Mouse (Mus musculus) adrenal gland, adult 2 months (tissue): ENCODE measurements around the gene Mthfd2l. TPM values are rescaled to one million over a fixed set of nuclear protein-coding genes. Genes with fewer than 3 reads are reported as not detected.

Source experiments
- DNase-seq: peaks from one replicate; pipeline ENCODE4 v3.0.0; 2021
- polyA plus RNA-seq: library from polyadenylated mRNA; depleted of rRNA; stranded (reverse); fragments of >200 nt; gene quantifications from 2 replicates; pipeline ENCODE4 v1.2.3, GENCODE M21; 2012; rRNA removed
- total RNA-seq, 2 experiments: library from RNA; stranded (reverse); gene quantifications; 2 replicates each; pipeline ENCODE4 v1.2.3; 2021

Mthfd2l gene
- total and polyA plus RNA-seq, 3 experiments: 14.2 to 29.0 (median 20.4) TPM

DNA sequence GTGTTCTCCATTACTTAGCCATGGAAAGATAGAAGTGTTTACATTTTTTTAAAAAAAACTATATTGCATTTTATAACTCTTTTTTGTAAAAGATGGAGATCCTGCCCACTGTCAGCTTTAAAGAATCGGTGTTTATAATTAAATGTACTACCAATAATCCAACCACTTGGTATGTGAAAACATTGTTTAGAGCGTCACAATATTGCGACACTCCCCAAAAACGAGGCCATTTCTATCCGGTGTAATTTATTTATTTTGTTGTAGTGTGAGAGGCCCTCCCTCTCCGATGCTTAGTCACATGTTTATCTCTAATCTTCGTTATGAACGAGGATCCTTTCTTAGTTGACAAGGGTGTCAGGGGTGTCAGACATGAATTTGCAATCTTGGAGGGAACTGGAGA lies 117.5 kb downstream of the Mthfd2l start:
- DNase-seq: no peak

Other genes starting within 250 kb of the Mthfd2l start
- gene Cxcl5, start 171.8 kb upstream of the Mthfd2l start, total RNA-seq: not detected
- gene Cxcl5, start 171.8 kb upstream of the Mthfd2l start, polyA plus RNA-seq: 0.07 TPM in 1 of 2 replicates, not detected in the other
- 1 to 10 TPM; 2.2 to 3.2 TPM for gene Ppbp, start 162.6 kb upstream of the Mthfd2l start, total RNA-seq
- 0.39 and 0.94 TPM in 2 replicates for gene Ppbp, start 162.6 kb upstream of the Mthfd2l start, polyA plus RNA-seq
- gene Pf4, start 158.7 kb upstream of the Mthfd2l start, total RNA-seq: 10 to 100 TPM in 1 of 2 experiments, 1 to 10 TPM in 1; 9.5 to 17.8 TPM
- gene Pf4, start 158.7 kb upstream of the Mthfd2l start, polyA plus RNA-seq: 9.5 and 17.9 TPM in 2 replicates
- not detected for gene Cxcl3, start 145.0 kb upstream of the Mthfd2l start, total RNA-seq
- gene Cxcl3, start 145.0 kb upstream of the Mthfd2l start, polyA plus RNA-seq: 0.10 TPM in 1 of 2 replicates, not detected in the other
- gene Cxcl15, start 136.6 kb upstream of the Mthfd2l start, total RNA-seq: not detected
- not detected in 2 replicates for gene Cxcl15, start 136.6 kb upstream of the Mthfd2l start, polyA plus RNA-seq
- gene Cxcl1, start 39.9 kb upstream of the Mthfd2l start, total RNA-seq: under 1 TPM; 0.40 to 0.73 TPM
- gene Cxcl1, start 39.9 kb upstream of the Mthfd2l start, polyA plus RNA-seq: 1.8 and 3.8 TPM in 2 replicates
- under 1 TPM in 1 of 2 experiments, not detected in 1; 0.35 TPM for gene Cxcl2, start 27.2 kb upstream of the Mthfd2l start, total RNA-seq
- gene Cxcl2, start 27.2 kb upstream of the Mthfd2l start, polyA plus RNA-seq: 1.9 TPM in 2 replicates
- gene Epgn, start 96.3 kb downstream of the Mthfd2l start, total RNA-seq: not detected
- gene Epgn, start 96.3 kb downstream of the Mthfd2l start, polyA plus RNA-seq: not detected in 2 replicates
- not detected for gene Ereg, start 143.5 kb downstream of the Mthfd2l start, total RNA-seq
- not detected in 2 replicates for gene Ereg, start 143.5 kb downstream of the Mthfd2l start, polyA plus RNA-seq
- gene Areg, start 208.5 kb downstream of the Mthfd2l start, total RNA-seq: not detected
- not detected in 2 replicates for gene Areg, start 208.5 kb downstream of the Mthfd2l start, polyA plus RNA-seq